Mouse (Mus musculus) heart, postnatal 36 days (tissue): ENCODE measurements at regions not wholly inside any gene's neighbourhood (a gene's known extent, or its start where the extent isn't known, plus 50 kb on each side); places are given as distances from the start of the nearest gene placed in this dataset.

Experiments used
- DNase-seq, 2 experiments: peaks; one replicate each; pipeline ENCODE4 v3.0.0; 2021 to 2022
- intact Hi-C: fragments of 180-260 bp; cut with DNase I; formaldehyde crosslinking; loops from one replicate; pipeline ENCODE4 v1.15.1; 2025

- intact Hi-C loops: no loop called here
Observed at GRCm38 (mm10) chr2:106529247-106529646, 163.8 kb upstream of the Mpped2 start.

DNA sequence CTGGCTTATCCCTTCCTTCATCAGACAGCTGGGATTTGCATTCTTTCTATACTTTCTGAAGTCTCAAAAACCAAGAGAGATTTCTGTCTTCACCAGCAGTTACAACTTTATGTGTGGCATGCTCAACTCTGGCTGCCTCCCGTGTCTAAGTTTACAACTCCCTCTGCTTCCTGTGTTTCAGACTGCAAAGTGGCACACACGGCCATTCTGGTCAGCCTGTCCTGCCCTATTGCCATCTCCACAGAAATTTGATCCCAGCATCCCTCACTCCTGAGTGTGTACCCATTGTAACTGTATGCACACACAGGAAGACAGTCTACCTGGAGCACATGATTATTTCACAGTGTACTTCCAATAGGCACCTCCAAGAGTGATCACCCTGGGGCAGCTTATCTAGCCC lies 163.3 kb upstream of the Mpped2 start:
- intact Hi-C loops: no loop called here
- no peak for DNase-seq

More at GRCm38 (mm10) chr2:106529247-106529646, 163.8 kb upstream of the Mpped2 start:
- DNase-seq: no peak

GRCm38 (mm10) chr2:106538329-106538728 lies 154.7 kb upstream of the Mpped2 start:
- no peak for DNase-seq
- intact Hi-C loops: no loop called here

- intact Hi-C loops: no loop called here
- DNase-seq: no peak
Observed at GRCm38 (mm10) chr2:106540176-106540575, 152.9 kb upstream of the Mpped2 start.

- no peak for DNase-seq
- intact Hi-C loops: no loop called here
Observed at GRCm38 (mm10) chr2:106547117-106547516, 146.0 kb upstream of the Mpped2 start.

- no peak for DNase-seq
- intact Hi-C loops: no loop called here
Observed at GRCm38 (mm10) chr2:106553666-106554065, 139.4 kb upstream of the Mpped2 start.

DNA sequence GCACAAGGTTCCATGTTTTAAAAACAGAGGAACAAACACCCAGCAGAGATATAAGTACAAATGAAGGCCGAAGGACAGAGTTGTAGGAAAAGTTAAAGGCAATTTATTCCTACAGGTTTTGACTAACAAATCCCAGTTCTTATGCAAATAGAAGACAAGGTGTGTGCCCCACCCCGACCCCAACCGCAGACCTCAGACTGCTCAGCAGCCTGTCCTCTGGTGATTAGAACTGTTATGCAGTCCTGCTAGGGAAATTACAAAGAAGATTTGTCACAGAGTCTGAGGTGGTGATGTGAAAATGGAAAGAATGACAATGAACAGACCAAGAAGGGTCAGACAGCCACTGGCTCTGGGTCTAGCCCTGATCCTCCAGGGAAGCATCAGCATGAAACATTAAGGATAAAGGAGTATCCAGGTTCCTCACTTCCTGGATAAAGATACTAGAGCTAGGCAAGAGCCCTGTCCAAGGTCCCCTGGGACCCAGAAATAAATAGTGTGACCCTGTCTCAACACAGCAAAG lies 131.4 kb upstream of the Mpped2 start:
- no peak for DNase-seq

GRCm38 (mm10) chr2:106570226-106570625 lies 122.8 kb upstream of the Mpped2 start:
- no peak for DNase-seq
- intact Hi-C loops: no loop called here

More for the DNA sequence above, 131.4 kb upstream of the Mpped2 start:
- intact Hi-C loops: no loop called here

DNA sequence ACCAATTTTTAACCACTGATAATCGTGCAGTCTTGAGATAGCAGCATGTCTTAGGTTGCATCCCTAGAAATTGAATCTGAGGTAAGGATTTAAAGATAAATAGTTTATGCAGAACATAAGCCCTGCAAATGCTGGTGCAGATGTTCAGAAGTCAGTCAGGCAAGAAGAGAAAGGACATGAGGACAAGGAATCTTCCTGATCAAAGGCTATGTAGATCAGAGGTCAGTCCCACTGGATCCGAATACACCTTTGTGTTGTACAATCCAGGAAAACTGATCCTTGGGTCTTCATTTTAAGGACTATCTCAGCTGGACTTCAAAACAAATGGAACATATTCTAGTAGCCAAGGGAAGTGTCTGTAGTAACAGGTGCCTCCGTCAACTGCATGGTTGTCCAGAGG lies 121.7 kb upstream of the Mpped2 start:
- DNase-seq: no peak
- intact Hi-C loops: no loop called here

DNA sequence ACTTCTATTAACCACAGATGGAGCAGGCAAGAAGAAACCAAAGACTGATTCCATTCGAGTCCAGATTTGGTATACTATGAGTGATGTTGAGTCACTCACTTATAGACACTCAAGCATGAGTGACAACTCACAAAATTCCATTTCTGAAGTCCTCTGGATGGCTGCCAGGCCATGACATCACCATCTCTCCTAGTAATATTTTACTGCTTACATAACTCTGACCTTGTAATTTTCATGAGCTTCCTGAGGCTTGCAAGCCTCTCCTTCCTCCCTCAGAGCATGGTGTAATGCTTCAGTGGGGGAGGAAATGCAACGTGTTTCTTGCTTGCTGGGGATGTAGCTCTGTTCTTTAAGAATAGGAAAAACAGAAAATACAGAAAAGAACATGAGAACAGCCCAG lies 121.2 kb upstream of the Mpped2 start:
- intact Hi-C loops: no loop called here
- DNase-seq: no peak

DNA sequence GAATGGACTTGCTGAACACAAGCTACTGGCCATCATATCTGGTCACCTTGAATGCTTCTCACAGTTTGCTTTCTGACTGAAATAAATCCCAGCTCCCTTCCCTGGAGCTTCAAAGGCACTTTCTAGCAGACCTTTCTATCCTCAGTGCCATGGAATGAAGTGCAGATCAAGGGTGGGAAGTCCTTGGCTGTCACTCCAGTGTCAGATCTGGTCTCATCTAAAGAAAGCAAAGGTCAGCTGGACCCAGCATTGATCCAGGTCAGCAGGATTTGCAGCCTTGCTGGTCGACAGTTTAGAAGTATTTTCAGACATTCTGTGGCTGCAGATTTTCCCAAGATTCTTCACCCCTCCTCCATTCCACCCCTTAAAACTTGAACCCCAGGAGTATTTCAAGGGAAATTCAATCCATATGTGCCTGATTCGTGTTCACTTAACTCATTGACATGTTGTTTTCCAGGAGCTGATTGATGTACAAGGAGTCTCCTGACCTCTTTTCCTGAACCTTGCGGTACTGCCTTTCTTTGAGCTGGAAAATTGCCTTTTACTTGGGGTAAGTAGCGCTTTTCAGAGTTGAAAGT lies 116.2 kb upstream of the Mpped2 start:
- no peak for DNase-seq
- intact Hi-C loops: no loop called here

GRCm38 (mm10) chr2:106578062-106578461 lies 115.0 kb upstream of the Mpped2 start:
- DNase-seq: no peak
- intact Hi-C loops: no loop called here

GRCm38 (mm10) chr2:106580663-106581062 lies 112.4 kb upstream of the Mpped2 start:
- intact Hi-C loops: no loop called here
- DNase-seq: no peak

DNA sequence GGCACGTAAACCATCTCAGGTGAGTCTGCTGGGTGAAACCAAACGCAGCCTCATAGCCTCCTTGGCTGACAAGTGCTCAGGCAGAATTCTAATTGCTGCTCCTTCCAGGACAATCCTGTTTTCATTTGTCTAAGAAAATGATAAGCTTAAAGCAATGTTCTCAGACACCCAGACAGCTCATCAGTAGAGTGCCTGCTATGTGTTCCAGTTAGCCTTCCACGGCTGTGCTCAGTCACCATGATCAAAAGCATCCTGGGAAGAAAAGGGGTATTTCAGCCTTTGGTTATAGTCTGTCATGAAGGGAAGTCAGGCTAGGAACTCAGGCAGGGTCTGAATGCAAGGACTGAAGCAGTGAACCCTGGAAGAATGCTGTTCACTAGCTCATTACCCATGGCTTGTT lies 71.8 kb upstream of the Mpped2 start:
- intact Hi-C loops: no loop called here
- no peak for DNase-seq

DNA sequence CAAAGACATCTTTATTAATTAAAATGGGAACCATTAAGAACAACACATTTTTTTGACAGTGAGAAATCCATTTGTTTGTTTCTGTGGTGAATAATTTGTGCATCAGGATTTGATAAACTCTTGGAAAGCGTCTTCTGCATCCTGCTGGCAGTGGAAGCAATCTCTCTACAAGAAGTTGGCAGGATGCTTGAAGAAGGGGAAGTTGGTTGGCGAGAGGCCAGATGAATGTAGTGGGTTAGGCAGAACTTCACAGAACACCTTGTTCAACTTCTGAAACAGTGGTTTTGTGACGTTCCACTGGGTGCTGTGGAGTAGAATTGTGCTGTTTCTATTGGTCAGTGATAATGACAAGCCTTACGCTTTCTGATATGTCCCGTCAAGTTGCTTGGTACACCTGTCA lies 70.7 kb upstream of the Mpped2 start:
- DNase-seq: no peak

GRCm38 (mm10) chr2:106623680-106624079 lies 69.4 kb upstream of the Mpped2 start:
- intact Hi-C loops: no loop called here
- no peak for DNase-seq

More for the DNA sequence above, 70.7 kb upstream of the Mpped2 start:
- intact Hi-C loops: no loop called here

DNA sequence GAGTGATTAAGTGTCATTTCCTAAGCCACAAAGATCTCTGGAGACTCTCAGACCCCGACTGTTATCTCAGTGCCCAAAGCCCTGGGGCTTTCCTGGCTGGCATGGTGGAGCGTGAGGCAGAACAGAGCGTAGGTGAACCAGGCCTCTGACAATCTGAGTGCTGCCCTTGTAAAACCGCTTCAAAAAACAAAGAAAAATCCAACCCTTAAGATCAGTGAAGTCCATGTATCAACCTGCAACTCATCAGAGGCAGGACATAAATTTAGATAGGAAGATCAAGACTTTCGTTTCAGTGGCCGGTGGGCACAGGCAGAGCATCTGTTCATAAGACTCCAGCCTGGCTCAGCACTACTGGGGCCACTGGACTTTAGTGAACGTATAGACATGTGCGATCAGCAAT lies 61.1 kb upstream of the Mpped2 start:
- DNase-seq: no peak
- intact Hi-C loops: no loop called here
